Mouse (Mus musculus): ENCODE data around the gene Dlk2.

The Dlk2 gene

DNA sequence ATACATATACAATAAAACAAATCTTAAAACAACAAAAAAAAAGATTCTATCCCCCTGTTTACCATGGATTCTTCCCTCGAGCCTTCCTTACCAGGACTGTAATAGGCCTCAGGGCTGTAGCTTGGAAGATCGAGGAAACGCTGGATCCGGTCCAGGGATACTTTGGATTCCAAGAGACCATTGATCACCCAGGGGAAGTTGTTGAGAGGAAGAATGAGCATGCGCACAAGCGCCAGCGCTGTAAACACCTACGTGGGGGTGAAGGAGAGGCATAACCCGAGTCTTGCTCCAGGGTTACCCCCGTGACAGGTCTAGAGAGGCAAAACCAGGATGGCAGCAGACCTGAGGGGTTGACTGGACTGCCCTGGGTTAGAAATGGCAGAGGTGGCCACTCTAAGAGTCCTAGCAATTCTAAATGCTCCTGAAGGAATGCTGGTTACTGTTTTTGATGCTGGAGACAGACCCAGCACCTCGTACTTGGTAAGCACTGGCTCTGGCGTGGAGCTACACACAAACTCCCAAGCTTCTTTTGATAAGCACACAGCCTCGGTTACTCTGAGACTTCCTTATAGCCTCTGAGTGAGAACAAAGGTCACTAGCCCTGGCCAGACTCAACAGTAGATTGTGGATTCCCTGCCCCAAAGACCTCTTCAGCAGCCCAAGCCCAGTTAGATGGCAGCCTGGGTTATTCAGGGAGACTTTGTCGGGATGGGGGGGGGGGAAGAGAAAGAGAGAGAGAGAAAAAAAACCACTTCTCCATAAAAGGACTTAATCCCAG, 25.0 kb downstream of the Dlk2 start:
- no peak for DNase-seq (ENCODE audit: low read depth)

DNA sequence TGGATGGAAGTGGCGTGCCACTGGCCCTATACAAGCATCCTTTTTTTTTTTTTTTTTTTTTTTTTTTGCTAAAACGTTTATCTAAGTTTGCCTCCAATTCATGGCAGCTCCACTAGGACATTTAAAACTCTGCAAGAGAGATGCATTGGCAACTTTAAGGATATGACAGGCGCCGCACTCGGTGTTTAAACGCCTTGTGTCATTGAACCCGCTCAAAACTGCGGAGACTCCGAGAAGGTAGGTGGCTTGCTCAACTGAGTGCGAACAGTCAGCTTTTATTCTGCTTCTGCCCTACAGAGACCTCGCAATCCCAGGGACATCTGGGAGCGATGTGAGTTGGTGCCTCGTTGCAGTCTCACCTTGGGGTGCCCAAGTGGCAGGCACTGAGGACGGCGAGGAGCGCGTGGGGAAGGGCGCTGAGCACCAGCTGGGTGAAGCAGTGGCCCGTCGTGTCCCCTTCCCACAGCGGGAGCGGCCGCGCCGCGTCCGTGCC, 30.2 kb downstream of the Dlk2 start:
- no peak for DNase-seq (ENCODE audit: low read depth)

DNA sequence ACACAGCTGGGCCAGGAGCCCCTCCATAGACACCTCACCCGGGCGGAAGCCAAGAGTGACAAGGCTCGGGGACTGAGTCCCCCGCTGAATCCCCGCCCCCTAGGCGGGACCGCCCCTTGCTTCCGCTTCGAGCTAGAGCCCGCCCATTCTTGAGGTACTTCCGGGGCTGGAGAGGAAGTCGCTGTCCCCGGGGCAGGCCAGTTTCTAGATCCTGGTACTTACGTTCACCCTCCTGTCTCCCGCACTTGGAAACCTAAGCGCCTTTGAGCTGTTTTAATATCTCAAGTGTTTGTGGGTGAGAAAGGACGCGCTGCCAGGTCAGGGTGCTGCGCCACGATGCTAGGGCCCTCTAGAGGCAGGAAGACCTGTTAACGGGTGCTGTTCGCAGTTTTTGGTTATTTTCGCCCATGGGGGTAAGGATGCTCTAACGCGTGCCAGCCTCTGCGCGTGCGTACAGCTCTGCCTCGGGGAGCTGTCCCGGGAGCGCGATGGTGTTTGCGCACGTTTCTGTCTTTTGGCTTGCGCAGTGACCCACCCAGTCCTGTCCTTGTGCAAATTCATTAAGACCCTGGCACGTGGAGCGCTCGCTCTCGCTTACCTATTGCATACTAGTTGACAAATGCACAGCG, 30.8 kb downstream of the Dlk2 start, which contains the start of gene Abcc10:
Gene Abcc10, minus strand, starts transcription at position 447 of the 629 bp plus-strand sequence.
- peak; percentile 98 for DNase-seq (ENCODE audit: low read depth)

DNA sequence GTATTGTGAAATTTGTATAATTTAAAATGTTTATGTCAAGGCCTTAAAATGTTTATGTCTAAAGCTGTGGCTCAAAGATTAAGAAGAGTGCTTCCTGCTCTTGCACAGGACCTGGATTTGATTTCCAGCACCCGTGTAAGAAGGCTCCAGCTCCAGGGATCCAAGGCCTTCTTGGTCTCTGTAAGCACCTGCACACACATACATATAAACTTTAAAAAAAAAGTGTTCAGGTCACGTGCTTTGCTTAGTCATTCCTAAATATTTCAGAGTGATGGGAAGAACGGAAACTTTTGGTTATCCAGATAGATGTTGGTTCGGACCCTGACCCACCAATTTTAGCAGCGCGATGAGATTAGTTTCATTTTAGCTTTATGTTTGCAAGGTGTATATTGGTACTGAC, 31.5 kb downstream of the Dlk2 start:
- peak; percentile 54 for DNase-seq (ENCODE audit: low read depth)

DNA sequence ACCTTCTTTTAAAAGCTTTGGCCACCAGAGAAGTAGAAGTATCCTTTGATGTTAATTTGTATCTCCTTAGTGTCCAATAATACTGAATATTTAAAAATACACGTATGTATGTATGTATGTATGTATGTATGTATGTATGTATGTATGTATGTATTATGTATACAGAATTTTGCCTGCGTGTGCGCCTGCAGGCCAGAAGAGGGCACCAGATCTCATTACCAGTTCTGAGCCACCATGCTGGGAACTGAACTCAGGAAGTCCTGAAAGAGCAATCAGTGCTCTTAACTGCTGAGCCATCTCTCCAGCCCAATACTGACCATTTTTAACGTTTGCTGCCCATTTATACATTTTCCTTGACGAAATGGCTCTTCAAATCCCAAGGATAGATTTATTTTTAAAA, 39.3 kb downstream of the Dlk2 start:
- DNase-seq (ENCODE audit: low read depth): peak; percentile 68

DNA sequence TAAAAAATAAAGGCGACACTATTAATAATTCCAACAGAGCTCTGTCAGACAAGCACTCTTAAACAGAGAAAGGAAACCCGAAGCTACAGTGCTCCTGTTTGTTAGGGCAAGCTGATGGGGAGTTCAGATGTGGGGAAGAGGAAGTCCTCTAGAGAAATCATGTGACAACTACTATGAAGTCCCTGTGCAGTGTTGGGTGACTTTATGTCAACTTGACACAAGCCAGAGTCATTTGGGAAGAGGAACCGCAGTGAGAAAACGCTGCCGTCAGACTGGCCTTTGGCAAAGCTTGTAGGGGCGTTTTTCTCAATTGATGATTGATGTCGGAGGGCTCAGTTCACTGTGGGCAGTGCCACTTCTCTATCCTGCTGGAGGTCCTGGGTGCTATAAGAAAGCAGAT, 44.0 kb downstream of the Dlk2 start:
- no peak for DNase-seq (ENCODE audit: low read depth)

DNA sequence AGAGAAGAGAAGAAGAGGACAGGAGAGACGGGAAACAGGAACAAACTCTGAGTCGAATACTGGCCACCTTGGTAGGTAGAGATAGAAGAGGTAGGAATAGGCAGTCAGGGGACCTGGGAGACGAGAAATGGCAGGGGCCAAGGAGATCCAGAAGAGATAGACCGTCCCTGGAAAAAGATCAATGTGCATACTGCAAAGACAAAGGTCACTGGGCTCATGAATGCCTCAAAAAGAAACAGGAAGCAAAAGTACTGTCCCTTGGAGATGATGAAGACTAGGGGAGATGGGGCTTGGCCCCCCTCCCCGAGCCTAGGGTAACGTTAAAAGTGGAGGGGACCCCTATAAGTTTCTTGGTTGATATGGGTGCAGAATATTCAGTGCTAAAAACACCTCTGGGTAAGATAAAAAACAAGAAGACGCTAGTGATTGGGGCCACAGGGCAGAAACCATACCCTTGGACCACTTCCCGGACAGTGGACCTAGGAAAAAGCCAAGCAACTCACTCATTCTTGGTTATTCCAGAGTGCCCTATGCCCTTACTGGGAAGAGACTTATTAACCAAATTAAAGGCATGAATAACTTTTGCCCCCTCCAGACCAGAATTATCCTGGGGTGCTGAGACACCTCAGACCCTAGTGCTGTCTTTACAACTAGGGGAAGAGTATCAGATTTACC, 53.9 kb downstream of the Dlk2 start:
- DNase-seq (ENCODE audit: low read depth): no peak
